Comparison of ENCODE assay signal across 8 mouse cellular contexts in genomic region chr17:35824402-35824801, GRCm38 (mm10). TPM values are rescaled to one million over a fixed set of nuclear protein-coding genes. Genes with fewer than 3 reads are reported as not detected.
A peak's percentile ranks its signal among the peaks of the same experiment; 100 is the strongest.
DNase-seq lines count a peak whose midpoint lies in the region; ATAC-seq and TF ChIP-seq lines count a peak whose summit lies in the region.

No protein-coding gene starts in this region.

- peaks cover 54% of the 10 kb centered on the region for H3K36me3 ChIP-seq in megakaryocyte, embryonic 14.5 days (replicated peaks; ENCODE audit: low read length)
- H3K36me3 ChIP-seq in hindbrain, postnatal 0 days (ENCODE audit: insufficient read depth, low read length), result 0 out of 2 replicates have a peak, but pooled peaks cover 5% of the 10 kb centered on the region
- peaks cover 15% of the 10 kb centered on the region for H3K36me3 ChIP-seq in midbrain, postnatal 0 days (ENCODE audit: insufficient read depth, low read length)

- no peaks in the 10 kb centered on the region for H3K27me3 ChIP-seq in megakaryocyte, embryonic 14.5 days (replicated peaks)
- H3K27me3 ChIP-seq in hindbrain, postnatal 0 days (ENCODE audit: insufficient read depth, low read length), result no peaks in the 10 kb centered on the region
- H3K27me3 ChIP-seq in midbrain, postnatal 0 days (ENCODE audit: insufficient read depth, low read length), result peaks cover 7% of the 10 kb centered on the region

- peak overlapping the region; percentile 98 for H3K4me3 ChIP-seq in megakaryocyte, embryonic 14.5 days (replicated peaks)
- H3K4me3 ChIP-seq in hindbrain, postnatal 0 days (ENCODE audit: low read length), result peak overlapping the region; percentile 70
- peak overlapping the region; percentile 75 for H3K4me3 ChIP-seq in midbrain, postnatal 0 days (ENCODE audit: low read depth, low read length)

- H3K4me2 ChIP-seq in hindbrain, postnatal 0 days (ENCODE audit: low read depth, low read length), result peak overlapping the region; percentile 91
- peak overlapping the region; percentile 72 for H3K4me2 ChIP-seq in midbrain, postnatal 0 days (ENCODE audit: low read depth, low read length, poor library complexity, severe bottlenecking)

- no peaks in the 10 kb centered on the region for H3K9me3 ChIP-seq in megakaryocyte, embryonic 14.5 days
- H3K9me3 ChIP-seq in hindbrain, postnatal 0 days (ENCODE audit: low read length), result no peaks in the 10 kb centered on the region
- H3K9me3 ChIP-seq in midbrain, postnatal 0 days (ENCODE audit: low read length), result no peaks in the 10 kb centered on the region

- peak overlapping the region; percentile 77; the same call in 1 of the 2 replicates for H3K9ac ChIP-seq in hindbrain, postnatal 0 days (replicated peaks; ENCODE audit: low read length)
- H3K9ac ChIP-seq in midbrain, postnatal 0 days (replicated peaks; ENCODE audit: low read length, poor library complexity, severe bottlenecking), result no peak overlapping the region

- TF ChIP-seq CTCF in hindbrain, postnatal 0 days (IDR thresholded peaks at IDR 0.05; ENCODE audit: low read depth), result peak; percentile 47
- peak; percentile 48 for TF ChIP-seq CTCF in midbrain, postnatal 0 days (IDR thresholded peaks at IDR 0.05)

- 0 out of 2 replicates have a peak overlapping the region, but pooled peaks have one; percentile 82 for H3K27ac ChIP-seq in hindbrain, postnatal 0 days
- no peak overlapping the region for H3K27ac ChIP-seq in midbrain, postnatal 0 days (ENCODE audit: low read depth, low read length)

- WGBS in hindbrain, postnatal 0 days, result 69% methylated on average over 7 of the region's 7 CpGs
- 67% methylated on average over 7 of the region's 7 CpGs for WGBS in midbrain, postnatal 0 days

- peaks cover 66% of the 10 kb centered on the region for H3K4me1 ChIP-seq in megakaryocyte, embryonic 14.5 days
- H3K4me1 ChIP-seq in hindbrain, postnatal 0 days (ENCODE audit: insufficient read depth, low read length), result peaks cover 4% of the 10 kb centered on the region
- peaks cover 5% of the 10 kb centered on the region; the same call in 1 of the 2 replicates for H3K4me1 ChIP-seq in midbrain, postnatal 0 days (ENCODE audit: insufficient read depth, low read length)

- no peak for ATAC-seq in CD4-positive, CD25-positive, alpha-beta regulatory T cell, adult 4 months
- no peak for ATAC-seq in megakaryocyte, adult 5-6 weeks (ENCODE audit: poor library complexity, severe bottlenecking)
- no peak for ATAC-seq in hindbrain, postnatal 0 days
- ATAC-seq in midbrain, postnatal 0 days (ENCODE audit: low FRiP score), result no peak
- ATAC-seq in inflammation-experienced regulatory T-cells, adult 6 months, result no peak

- peak; percentile 31 for DNase-seq in CD4-positive, CD25-positive, alpha-beta regulatory T cell, adult 2 months (ENCODE audit: low read depth, low spot score)
- no peak for DNase-seq in hindbrain, postnatal 0 days (ENCODE audit: low spot score)
- no peak for DNase-seq in midbrain, postnatal 0 days (ENCODE audit: low spot score)
- no peak for DNase-seq in spleen, adult 18-20 months

RNA-seq across cellular contexts. Expression of gene Flot1, which starts 1.4 kb away (rescaled TPM):
- 10 to 100 TPM; 24.3 to 30.7 TPM for polyA plus RNA-seq in CD4-positive, CD25-positive, alpha-beta regulatory T cell, adult 4 months (2017; shearing (Covaris generic))
- 43.6 and 163 TPM in 2 replicates for polyA plus RNA-seq in megakaryocyte, embryonic 14.5 days (2012; ENCODE audit: insufficient read depth, low replicate concordance)
- 73.5 and 95.0 TPM in 2 replicates for total RNA-seq in megakaryocyte, adult 5-6 weeks (2015)
- total RNA-seq in megakaryocyte, adult 5-6 weeks (2017), result 124 and 127 TPM in 2 replicates
- 94.1 and 142 TPM in 2 replicates for total RNA-seq in hindbrain, postnatal 0 days (2014; rRNA removed)
- polyA plus RNA-seq in hindbrain, postnatal 0 days (2015; fragmentation: Nextera tagmentation; extraction: Ambion mirVana), result 162 TPM in 2 replicates
- 112 and 122 TPM in 2 replicates for total RNA-seq in midbrain, postnatal 0 days (2014; rRNA removed)
- 124 and 140 TPM in 2 replicates for polyA plus RNA-seq in midbrain, postnatal 0 days (2015; fragmentation: Nextera tagmentation; extraction: Ambion mirVana)
- polyA plus RNA-seq in inflammation-experienced regulatory T-cells, adult 6 months (2017; shearing (Covaris generic)), result 10 to 100 TPM; 20.5 to 31.1 (median 28.1) TPM

RNA-seq across cellular contexts. Expression of gene Ier3, which starts 2.9 kb away (rescaled TPM):
- 1 to 10 TPM; 1.1 to 1.9 TPM for polyA plus RNA-seq in CD4-positive, CD25-positive, alpha-beta regulatory T cell, adult 4 months (2017; shearing (Covaris generic))
- polyA plus RNA-seq in megakaryocyte, embryonic 14.5 days (2012; ENCODE audit: insufficient read depth, low replicate concordance), result 62.2 and 65.8 TPM in 2 replicates
- total RNA-seq in megakaryocyte, adult 5-6 weeks (2015), result 21.1 and 22.8 TPM in 2 replicates
- total RNA-seq in megakaryocyte, adult 5-6 weeks (2017), result 15.7 and 20.5 TPM in 2 replicates
- 13.7 and 19.4 TPM in 2 replicates for total RNA-seq in hindbrain, postnatal 0 days (2014; rRNA removed)
- 18.3 and 19.4 TPM in 2 replicates for polyA plus RNA-seq in hindbrain, postnatal 0 days (2015; fragmentation: Nextera tagmentation; extraction: Ambion mirVana)
- 10.9 and 13.5 TPM in 2 replicates for total RNA-seq in midbrain, postnatal 0 days (2014; rRNA removed)
- polyA plus RNA-seq in midbrain, postnatal 0 days (2015; fragmentation: Nextera tagmentation; extraction: Ambion mirVana), result 12.2 and 16.0 TPM in 2 replicates
- 10 to 100 TPM in 1 of 3 experiments, 1 to 10 TPM in 1, under 1 TPM in 1; 0.54 to 11.8 (median 1.3) TPM for polyA plus RNA-seq in inflammation-experienced regulatory T-cells, adult 6 months (2017; shearing (Covaris generic))

RNA-seq across cellular contexts. Expression of gene Tubb5, which starts 13.7 kb away (rescaled TPM):
- 100 to 1,000 TPM; 564 to 602 TPM for polyA plus RNA-seq in CD4-positive, CD25-positive, alpha-beta regulatory T cell, adult 4 months (2017; shearing (Covaris generic))
- 96.5 and 217 TPM in 2 replicates for polyA plus RNA-seq in megakaryocyte, embryonic 14.5 days (2012; ENCODE audit: insufficient read depth, low replicate concordance)
- 649 TPM in 2 replicates for total RNA-seq in megakaryocyte, adult 5-6 weeks (2015)
- total RNA-seq in megakaryocyte, adult 5-6 weeks (2017), result 751 and 811 TPM in 2 replicates
- total RNA-seq in hindbrain, postnatal 0 days (2014; rRNA removed), result 3,311 and 3,326 TPM in 2 replicates
- 1,502 and 1,606 TPM in 2 replicates for polyA plus RNA-seq in hindbrain, postnatal 0 days (2015; fragmentation: Nextera tagmentation; extraction: Ambion mirVana)
- total RNA-seq in midbrain, postnatal 0 days (2014; rRNA removed), result 3,416 and 3,526 TPM in 2 replicates
- 1,872 and 1,886 TPM in 2 replicates for polyA plus RNA-seq in midbrain, postnatal 0 days (2015; fragmentation: Nextera tagmentation; extraction: Ambion mirVana)
- polyA plus RNA-seq in inflammation-experienced regulatory T-cells, adult 6 months (2017; shearing (Covaris generic)), result 100 to 1,000 TPM; 404 to 882 (median 514) TPM

RNA-seq across cellular contexts. Expression of gene Mdc1, which starts 16.9 kb away (rescaled TPM):
- polyA plus RNA-seq in CD4-positive, CD25-positive, alpha-beta regulatory T cell, adult 4 months (2017; shearing (Covaris generic)), result 10 to 100 TPM; 10.9 to 13.2 TPM
- polyA plus RNA-seq in megakaryocyte, embryonic 14.5 days (2012; ENCODE audit: insufficient read depth, low replicate concordance), result 1.2 and 2.3 TPM in 2 replicates
- 37.6 and 62.8 TPM in 2 replicates for total RNA-seq in megakaryocyte, adult 5-6 weeks (2015)
- total RNA-seq in megakaryocyte, adult 5-6 weeks (2017), result 17.3 and 18.6 TPM in 2 replicates
- 14.7 and 26.7 TPM in 2 replicates for total RNA-seq in hindbrain, postnatal 0 days (2014; rRNA removed)
- polyA plus RNA-seq in hindbrain, postnatal 0 days (2015; fragmentation: Nextera tagmentation; extraction: Ambion mirVana), result 3.9 and 4.1 TPM in 2 replicates
- 22.4 and 22.6 TPM in 2 replicates for total RNA-seq in midbrain, postnatal 0 days (2014; rRNA removed)
- 3.7 and 4.7 TPM in 2 replicates for polyA plus RNA-seq in midbrain, postnatal 0 days (2015; fragmentation: Nextera tagmentation; extraction: Ambion mirVana)
- 10 to 100 TPM in 1 of 3 experiments, 1 to 10 TPM in 2; 6.1 to 10.7 (median 7.1) TPM for polyA plus RNA-seq in inflammation-experienced regulatory T-cells, adult 6 months (2017; shearing (Covaris generic))

RNA-seq across cellular contexts. Expression of gene Nrm, which starts 36.7 kb away (rescaled TPM):
- 10 to 100 TPM; 35.5 to 43.5 TPM for polyA plus RNA-seq in CD4-positive, CD25-positive, alpha-beta regulatory T cell, adult 4 months (2017; shearing (Covaris generic))
- 5.6 TPM in 1 of 2 replicates, not detected in the other for polyA plus RNA-seq in megakaryocyte, embryonic 14.5 days (2012; ENCODE audit: insufficient read depth, low replicate concordance)
- 88.5 and 114 TPM in 2 replicates for total RNA-seq in megakaryocyte, adult 5-6 weeks (2015)
- 80.1 and 82.8 TPM in 2 replicates for total RNA-seq in megakaryocyte, adult 5-6 weeks (2017)
- 14.7 and 27.2 TPM in 2 replicates for total RNA-seq in hindbrain, postnatal 0 days (2014; rRNA removed)
- 24.6 and 25.7 TPM in 2 replicates for polyA plus RNA-seq in hindbrain, postnatal 0 days (2015; fragmentation: Nextera tagmentation; extraction: Ambion mirVana)
- 7.6 and 12.1 TPM in 2 replicates for total RNA-seq in midbrain, postnatal 0 days (2014; rRNA removed)
- polyA plus RNA-seq in midbrain, postnatal 0 days (2015; fragmentation: Nextera tagmentation; extraction: Ambion mirVana), result 11.0 and 11.8 TPM in 2 replicates
- 10 to 100 TPM; 25.4 to 64.8 (median 27.4) TPM for polyA plus RNA-seq in inflammation-experienced regulatory T-cells, adult 6 months (2017; shearing (Covaris generic))
